Mouse (Mus musculus): ENCODE data around the gene Ccsap. TPM values are rescaled to one million over a fixed set of nuclear protein-coding genes. Genes with fewer than 3 reads are reported as not detected.
A peak's percentile ranks its signal among the peaks of the same experiment; 100 is the strongest.
"Not testable (repeated sequence)": the region's sequence is repeated elsewhere in the genome, so short reads cannot be mapped to it uniquely, and the experiment has no call there.

Ccsap gene
- polyA plus RNA-seq, 1 experiment = 19.6 TPM

GRCm38 (mm10) chr8:123817747-123818146, 42.3 kb downstream of the Ccsap start:
- Histone ChIP-seq H3K27ac (ENCODE audit: insufficient read depth, low read length) (no peak overlapping the region), H3K27me3 (ENCODE audit: control insufficient read depth, insufficient read depth, low read length) (no peaks in the 10 kb centered on the region), H3K4me3 (replicated peaks; ENCODE audit: insufficient read depth, low read depth, low read length) (no peak overlapping the region), H3K4me1 (ENCODE audit: control insufficient read depth, insufficient read depth, low read length) (peaks cover 52% of the 10 kb centered on the region)
- no peak for DNase-seq
- TF ChIP-seq POLR2A (IDR thresholded peaks at IDR 0.05; ENCODE audit: borderline replicate concordance, insufficient read depth, low read length) = no peak
- TF ChIP-seq CTCF (IDR thresholded peaks at IDR 0.05; ENCODE audit: borderline replicate concordance, insufficient read depth, low read depth, low read length) = 0 out of 2 replicates have a peak, but pooled peaks have one; percentile 11
- WGBS = 90% methylated on average over 11 of the region's 11 CpGs

- H3K27ac ChIP-seq (ENCODE audit: insufficient read depth, low read length) = no peak overlapping the region
- TF ChIP-seq POLR2A (IDR thresholded peaks at IDR 0.05; ENCODE audit: borderline replicate concordance, insufficient read depth, low read length) = no peak
- no peak for TF ChIP-seq CTCF (IDR thresholded peaks at IDR 0.05; ENCODE audit: borderline replicate concordance, insufficient read depth, low read depth, low read length)
- WGBS = 34% methylated on average over 8 of the region's 8 CpGs
- DNase-seq = no peak
- no peak overlapping the region for H3K4me3 ChIP-seq (replicated peaks; ENCODE audit: insufficient read depth, low read depth, low read length)
- H3K4me1 ChIP-seq (ENCODE audit: control insufficient read depth, insufficient read depth, low read length) = peaks cover 59% of the 10 kb centered on the region
- no peaks in the 10 kb centered on the region for H3K27me3 ChIP-seq (ENCODE audit: control insufficient read depth, insufficient read depth, low read length)
These were observed 43.1 kb downstream of the Ccsap start for GRCm38 (mm10) chr8:123816939-123817338.

- Histone ChIP-seq H3K4me3 (replicated peaks; ENCODE audit: insufficient read depth, low read depth, low read length) (no peak overlapping the region), H3K27me3 (ENCODE audit: control insufficient read depth, insufficient read depth, low read length) (no peaks in the 10 kb centered on the region), H3K4me1 (ENCODE audit: control insufficient read depth, insufficient read depth, low read length) (peaks cover 64% of the 10 kb centered on the region), H3K27ac (ENCODE audit: insufficient read depth, low read length) (peak overlapping the region; percentile 22; the same call in 1 of the 2 replicates)
- peak; percentile 50 to 53 for DNase-seq
- WGBS = 51% methylated on average over 11 of the region's 11 CpGs
- TF ChIP-seq CTCF (IDR thresholded peaks at IDR 0.05; ENCODE audit: borderline replicate concordance, insufficient read depth, low read depth, low read length) (no peak), POLR2A (IDR thresholded peaks at IDR 0.05; ENCODE audit: borderline replicate concordance, insufficient read depth, low read length) (no peak)
These were observed 44.7 kb downstream of the Ccsap start for GRCm38 (mm10) chr8:123815325-123815724.

GRCm38 (mm10) chr8:123813892-123814266, 46.1 kb downstream of the Ccsap start:
- peaks cover 60% of the 10 kb centered on the region for H3K4me1 ChIP-seq (ENCODE audit: control insufficient read depth, insufficient read depth, low read length)
- no peaks in the 10 kb centered on the region for H3K27me3 ChIP-seq (ENCODE audit: control insufficient read depth, insufficient read depth, low read length)
- DNase-seq = no peak
- no peak for TF ChIP-seq CTCF (IDR thresholded peaks at IDR 0.05; ENCODE audit: borderline replicate concordance, insufficient read depth, low read depth, low read length)
- no peak for TF ChIP-seq POLR2A (IDR thresholded peaks at IDR 0.05; ENCODE audit: borderline replicate concordance, insufficient read depth, low read length)
- H3K27ac ChIP-seq (ENCODE audit: insufficient read depth, low read length) = peak overlapping the region; percentile 83
- WGBS = 26% methylated on average over 4 of the region's 4 CpGs
- peak overlapping the region; percentile 7 for H3K4me3 ChIP-seq (replicated peaks; ENCODE audit: insufficient read depth, low read depth, low read length)

GRCm38 (mm10) chr8:123813173-123813891, 46.7 kb downstream of the Ccsap start:
- WGBS = 17% methylated on average over 16 of the region's 16 CpGs
- peak overlapping the region; percentile 7 for H3K4me3 ChIP-seq (replicated peaks; ENCODE audit: insufficient read depth, low read depth, low read length)
- DNase-seq = peak; percentile 89 to 94

GRCm38 (mm10) chr8:123812227-123812626, 47.8 kb downstream of the Ccsap start:
- no peak for TF ChIP-seq POLR2A (IDR thresholded peaks at IDR 0.05; ENCODE audit: borderline replicate concordance, insufficient read depth, low read length)
- no peak for TF ChIP-seq CTCF (IDR thresholded peaks at IDR 0.05; ENCODE audit: borderline replicate concordance, insufficient read depth, low read depth, low read length)
- no peaks in the 10 kb centered on the region for H3K27me3 ChIP-seq (ENCODE audit: control insufficient read depth, insufficient read depth, low read length)
- H3K4me3 ChIP-seq (replicated peaks; ENCODE audit: insufficient read depth, low read depth, low read length) = no peak overlapping the region
- DNase-seq = no peak
- WGBS = 78% methylated on average over 5 of the region's 5 CpGs
- peaks cover 63% of the 10 kb centered on the region for H3K4me1 ChIP-seq (ENCODE audit: control insufficient read depth, insufficient read depth, low read length)
- H3K27ac ChIP-seq (ENCODE audit: insufficient read depth, low read length) = peak overlapping the region; percentile 38; the same call in 1 of the 2 replicates

More at GRCm38 (mm10) chr8:123813173-123813891, 46.7 kb downstream of the Ccsap start:
- Histone ChIP-seq H3K27me3 (ENCODE audit: control insufficient read depth, insufficient read depth, low read length) (no peaks in the 10 kb centered on the region), H3K4me1 (ENCODE audit: control insufficient read depth, insufficient read depth, low read length) (peaks cover 63% of the 10 kb centered on the region), H3K27ac (ENCODE audit: insufficient read depth, low read length) (peak overlapping the region; percentile 83)
- no peak for TF ChIP-seq CTCF (IDR thresholded peaks at IDR 0.05; ENCODE audit: borderline replicate concordance, insufficient read depth, low read depth, low read length)
- TF ChIP-seq POLR2A (IDR thresholded peaks at IDR 0.05; ENCODE audit: borderline replicate concordance, insufficient read depth, low read length) = no peak

- peaks cover 40% of the 10 kb centered on the region for H3K4me1 ChIP-seq (ENCODE audit: control insufficient read depth, insufficient read depth, low read length)
- DNase-seq; H3K27me3 ChIP-seq (ENCODE audit: control insufficient read depth, insufficient read depth, low read length); H3K27ac ChIP-seq (ENCODE audit: insufficient read depth, low read length); H3K4me3 ChIP-seq (replicated peaks; ENCODE audit: insufficient read depth, low read depth, low read length): not testable (repeated sequence)
- WGBS = 82% methylated on average over 4 of the region's 4 CpGs
These were observed 50.7 kb downstream of the Ccsap start for GRCm38 (mm10) chr8:123809342-123809741.

GRCm38 (mm10) chr8:123808671-123809070, 51.3 kb downstream of the Ccsap start:
- TF ChIP-seq POLR2A (IDR thresholded peaks at IDR 0.05; ENCODE audit: borderline replicate concordance, insufficient read depth, low read length) = no peak
- no peak for TF ChIP-seq CTCF (IDR thresholded peaks at IDR 0.05; ENCODE audit: borderline replicate concordance, insufficient read depth, low read depth, low read length)
- H3K4me1 ChIP-seq (ENCODE audit: control insufficient read depth, insufficient read depth, low read length) = peaks cover 33% of the 10 kb centered on the region
- DNase-seq = no peak
- H3K4me3 ChIP-seq (replicated peaks; ENCODE audit: insufficient read depth, low read depth, low read length) = no peak overlapping the region
- H3K27ac ChIP-seq (ENCODE audit: insufficient read depth, low read length) = no peak overlapping the region
- H3K27me3 ChIP-seq (ENCODE audit: control insufficient read depth, insufficient read depth, low read length) = no peaks in the 10 kb centered on the region
- WGBS = 66% methylated on average over 7 of the region's 7 CpGs

Data from cerebellum, adult 2 months (tissue).